9 mouse cellular contexts compared by ENCODE assay signal in the genomic region with DNA sequence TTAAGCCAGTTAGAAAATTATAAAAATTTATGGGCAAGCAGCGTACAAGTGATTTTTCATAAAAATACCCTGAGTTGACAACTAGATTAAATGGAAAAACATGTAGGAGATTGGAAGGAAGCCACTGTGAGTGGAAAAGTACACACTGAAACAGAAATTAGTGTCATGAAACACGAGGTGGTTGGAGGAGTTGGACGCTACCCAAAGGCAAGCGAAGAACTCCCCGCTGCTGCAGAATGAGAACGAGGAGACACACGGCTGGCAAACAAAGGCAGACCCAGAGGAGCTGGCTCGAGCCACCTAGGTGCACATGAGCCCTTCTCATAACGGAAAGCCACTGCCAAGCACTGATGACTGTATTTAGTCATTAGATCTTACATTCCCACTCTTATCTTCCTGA.
DNase-seq lines count a peak whose midpoint lies in the region; ATAC-seq lines count a peak whose summit lies in the region.
"Had no signal": no experiment of that assay in that cellular context is flagged by ENCODE, and none has a peak within 500 bp of the region (broad histone marks: within the 10 kb centered on the region; RNA-seq: fewer than 3 reads in every experiment).

No protein-coding gene starts in this region.

- H3K4me1 ChIP-seq in forebrain, embryonic 13.5 days = peaks cover 6% of the 10 kb centered on the region
- H3K4me1 ChIP-seq in forebrain, embryonic 10.5 days = peaks cover 20% of the 10 kb centered on the region

- no peak overlapping the region for H3K9ac ChIP-seq in forebrain, embryonic 13.5 days
- H3K9ac ChIP-seq: limb, embryonic 12.5 days had no signal

- H3K4me3 ChIP-seq in forebrain, embryonic 13.5 days = no peak overlapping the region
- no peak overlapping the region for H3K4me3 ChIP-seq in forebrain, embryonic 10.5 days
- H3K4me3 ChIP-seq: limb, embryonic 12.5 days had no signal

- no peaks in the 10 kb centered on the region for H3K36me3 ChIP-seq in forebrain, embryonic 13.5 days (ENCODE audit: poor library complexity, severe bottlenecking)
- no peaks in the 10 kb centered on the region for H3K36me3 ChIP-seq in forebrain, embryonic 10.5 days (replicated peaks)
- H3K36me3 ChIP-seq: limb, embryonic 12.5 days had no signal

- no peak for DNase-seq in forebrain, embryonic 10.5 days (ENCODE audit: extremely low spot score, low spot score)
- peak; percentile 28 to 57 for DNase-seq in adrenal gland, postnatal 36 days
- DNase-seq in gastrocnemius, adult 8-10 months (ENCODE audit: low spot score in 2 of 2) = peak; percentile 21 to 37
- peak; percentile 78 for DNase-seq in layer of hippocampus, adult 9-11 months
- peak; percentile 13 to 36 for DNase-seq in lung, postnatal 4 days
- no peak for DNase-seq in natural killer cell, adult 2 months (ENCODE audit: low spot score in 2 of 2)
- no peak for DNase-seq in embryo, embryonic 10.5 days (ENCODE audit: low spot score)

- 44% methylated on average over 9 of the region's 9 CpGs for WGBS in forebrain, embryonic 13.5 days
- 86% methylated on average over 9 of the region's 9 CpGs for WGBS in forebrain, embryonic 10.5 days

- no peak overlapping the region for H3K27ac ChIP-seq in forebrain, embryonic 13.5 days
- H3K27ac ChIP-seq in forebrain, embryonic 10.5 days = no peak overlapping the region
- H3K27ac ChIP-seq: limb, embryonic 12.5 days had no signal

- H3K27me3 ChIP-seq in forebrain, embryonic 13.5 days = no peaks in the 10 kb centered on the region
- no peaks in the 10 kb centered on the region for H3K27me3 ChIP-seq in forebrain, embryonic 10.5 days (ENCODE audit: poor library complexity, severe bottlenecking)
- H3K27me3 ChIP-seq: limb, embryonic 12.5 days had no signal

- ATAC-seq in forebrain, embryonic 13.5 days = peak; percentile 24; the same call in 1 of the 2 replicates

- H3K9me3 ChIP-seq in forebrain, embryonic 13.5 days (replicated peaks) = no peaks in the 10 kb centered on the region
- no peaks in the 10 kb centered on the region for H3K9me3 ChIP-seq in forebrain, embryonic 10.5 days
- H3K9me3 ChIP-seq: limb, embryonic 12.5 days had no signal

- peak overlapping the region; percentile 12; the same call in 1 of the 2 replicates for H3K4me2 ChIP-seq in forebrain, embryonic 13.5 days
- H3K4me2 ChIP-seq: limb, embryonic 12.5 days had no signal

Comparison
In these comparisons a context has a peak if more than half of its experiments do, and no peak if none do; other contexts are left out.
1. DNase-seq: peak in adrenal gland, postnatal 36 days (2 of 2), gastrocnemius, adult 8-10 months (2 of 2), layer of hippocampus, adult 9-11 months (single experiment) and lung, postnatal 4 days (2 of 2); none in forebrain, embryonic 10.5 days (single experiment), natural killer cell, adult 2 months (0 of 2) and embryo, embryonic 10.5 days (single experiment).